ENCODE assay signal across 19 mouse cellular contexts in genomic region chr6:15829812-15830211, GRCm38 (mm10).
DNase-seq lines count a peak whose midpoint lies in the region; ATAC-seq and TF ChIP-seq lines count a peak whose summit lies in the region.
"Had no signal": no experiment of that assay in that cellular context is flagged by ENCODE, and none has a peak within 500 bp of the region (broad histone marks: within the 10 kb centered on the region; RNA-seq: fewer than 3 reads in every experiment).

No protein-coding gene starts in this region.

- H3K27me3 ChIP-seq in kidney, embryonic 15.5 days = no peaks in the 10 kb centered on the region
- H3K27me3 ChIP-seq in midbrain, embryonic 12.5 days = no peaks in the 10 kb centered on the region
- H3K27me3 ChIP-seq in midbrain, postnatal 0 days (ENCODE audit: insufficient read depth, low read length) = no peaks in the 10 kb centered on the region
- H3K27me3 ChIP-seq: neural tube, embryonic 12.5 days had no signal

- H3K4me3 ChIP-seq in kidney, embryonic 15.5 days (replicated peaks) = no peak overlapping the region
- no peak overlapping the region for H3K4me3 ChIP-seq in midbrain, embryonic 12.5 days
- no peak overlapping the region for H3K4me3 ChIP-seq in midbrain, postnatal 0 days (ENCODE audit: low read depth, low read length)
- H3K4me3 ChIP-seq: heart, adult 2 months; neural tube, embryonic 12.5 days had no signal

- H3K36me3 ChIP-seq in kidney, embryonic 15.5 days = no peaks in the 10 kb centered on the region
- H3K36me3 ChIP-seq in midbrain, embryonic 12.5 days = no peaks in the 10 kb centered on the region
- no peaks in the 10 kb centered on the region for H3K36me3 ChIP-seq in midbrain, postnatal 0 days (ENCODE audit: insufficient read depth, low read length)
- H3K36me3 ChIP-seq: neural tube, embryonic 12.5 days had no signal

- 66% methylated on average over 2 of the region's 2 CpGs for WGBS in kidney, embryonic 15.5 days
- WGBS in midbrain, embryonic 12.5 days = 29% methylated on average over 2 of the region's 2 CpGs
- 51% methylated on average over 2 of the region's 2 CpGs for WGBS in midbrain, postnatal 0 days

- no peak overlapping the region for H3K27ac ChIP-seq in kidney, embryonic 15.5 days
- no peak overlapping the region for H3K27ac ChIP-seq in midbrain, embryonic 12.5 days (replicated peaks)
- no peak overlapping the region for H3K27ac ChIP-seq in midbrain, postnatal 0 days (ENCODE audit: low read depth, low read length)
- H3K27ac ChIP-seq: heart, adult 2 months; hindbrain, embryonic 14.5 days; neural tube, embryonic 12.5 days had no signal

- peak; percentile 33 for DNase-seq in embryo, embryonic 10 days (ENCODE audit: low spot score)
- no peak for DNase-seq in embryo, embryonic 9.5 days (ENCODE audit: extremely low spot score)
- peak; percentile 5 for DNase-seq in kidney, adult 11 months
- no peak for DNase-seq in midbrain, postnatal 0 days (ENCODE audit: low spot score)
- DNase-seq in adrenal gland, postnatal 14 days = no peak
- no peak for DNase-seq in cerebellum, postnatal 10 days
- DNase-seq: adrenal gland, postnatal 36 days; cerebellum, adult 8-10 months; gastrocnemius, postnatal 14 days; heart, adult 2 months; kidney, postnatal 25 days; left cerebral cortex, postnatal 4 days; liver; thymus, postnatal 14 days had no signal

- no peak for ATAC-seq in kidney, embryonic 15.5 days (replicated peaks; ENCODE audit: low FRiP score)
- ATAC-seq in midbrain, embryonic 12.5 days (ENCODE audit: low FRiP score, low read depth) = peak; percentile 62
- ATAC-seq in midbrain, postnatal 0 days (ENCODE audit: low FRiP score) = no peak
- ATAC-seq: forebrain, embryonic 14.5 days had no signal

- no peak for TF ChIP-seq CTCF in midbrain, postnatal 0 days (IDR thresholded peaks at IDR 0.05)

- H3K4me1 ChIP-seq in kidney, embryonic 15.5 days = no peaks in the 10 kb centered on the region
- H3K4me1 ChIP-seq in midbrain, embryonic 12.5 days = 0 out of 2 replicates have a peak, but pooled peaks cover 4% of the 10 kb centered on the region
- H3K4me1 ChIP-seq in midbrain, postnatal 0 days (ENCODE audit: insufficient read depth, low read length) = no peaks in the 10 kb centered on the region
- H3K4me1 ChIP-seq: neural tube, embryonic 12.5 days had no signal

- H3K9ac ChIP-seq in kidney, embryonic 15.5 days = no peak overlapping the region
- H3K9ac ChIP-seq in midbrain, embryonic 12.5 days (replicated peaks) = no peak overlapping the region
- H3K9ac ChIP-seq in midbrain, postnatal 0 days (replicated peaks; ENCODE audit: low read length, poor library complexity, severe bottlenecking) = no peak overlapping the region
- H3K9ac ChIP-seq: hindbrain, embryonic 14.5 days; neural tube, embryonic 12.5 days had no signal

- H3K9me3 ChIP-seq in kidney, embryonic 15.5 days (replicated peaks) = no peaks in the 10 kb centered on the region
- peaks cover 4% of the 10 kb centered on the region; the same call in 1 of the 2 replicates for H3K9me3 ChIP-seq in midbrain, embryonic 12.5 days
- H3K9me3 ChIP-seq in midbrain, postnatal 0 days (ENCODE audit: low read length) = no peaks in the 10 kb centered on the region

- H3K4me2 ChIP-seq in kidney, embryonic 15.5 days = no peak overlapping the region
- no peak overlapping the region for H3K4me2 ChIP-seq in midbrain, embryonic 12.5 days (replicated peaks)
- H3K4me2 ChIP-seq in midbrain, postnatal 0 days (ENCODE audit: low read depth, low read length, poor library complexity, severe bottlenecking) = no peak overlapping the region
- H3K4me2 ChIP-seq: hindbrain, embryonic 14.5 days; neural tube, embryonic 12.5 days had no signal

Comparison
In these comparisons a context has a peak if more than half of its experiments do, and no peak if none do; other contexts are left out.
1. DNase-seq: peak in embryo, embryonic 10 days (single experiment) and kidney, adult 11 months (single experiment); none in embryo, embryonic 9.5 days (single experiment), midbrain, postnatal 0 days (single experiment), adrenal gland, postnatal 14 days (single experiment) and cerebellum, postnatal 10 days (0 of 2).